Mouse (Mus musculus) bone marrow macrophage, adult 2 months (primary cell): Measurements from ENCODE around the gene Banf2.

Experiments
- CTCF ChIP-seq: IDR thresholded peaks from 2 replicates; pipeline ENCODE4 v1.5.1; 2012; ENCODE audit warnings: low read depth, mild to moderate bottlenecking, low read length, moderate library complexity
- POLR2A ChIP-seq: IDR thresholded peaks from 2 replicates; pipeline ENCODE4 v1.6.1; 2012; ENCODE audit warnings: mild to moderate bottlenecking, low read depth, low read length, borderline replicate concordance

GRCm38 (mm10) chr2:144006686-144007085 lies 26.2 kb upstream of the Banf2 start:
- TF ChIP-seq CTCF, result no peak
- TF ChIP-seq POLR2A, result no peak
